Mouse (Mus musculus) testis, adult 2 months (tissue): Measurements from ENCODE around the gene Plekha3.

Experiments
- CTCF ChIP-seq: fragments of 200-500 bp; IDR thresholded peaks from 2 replicates; pipeline ENCODE4 v1.5.1; 2012; ENCODE audit warnings: low read depth, mild to moderate bottlenecking, inconsistent platforms, low read length, moderate library complexity; ENCODE audit not compliant: control insufficient read depth, insufficient read depth, insufficient replicate concordance
- POLR2A ChIP-seq: fragments of 200-500 bp; IDR thresholded peaks from 2 replicates; pipeline ENCODE4 v1.6.1; 2012; ENCODE audit warnings: low read depth, mild to moderate bottlenecking, inconsistent platforms, low read length, moderate library complexity; ENCODE audit not compliant: control insufficient read depth

DNA sequence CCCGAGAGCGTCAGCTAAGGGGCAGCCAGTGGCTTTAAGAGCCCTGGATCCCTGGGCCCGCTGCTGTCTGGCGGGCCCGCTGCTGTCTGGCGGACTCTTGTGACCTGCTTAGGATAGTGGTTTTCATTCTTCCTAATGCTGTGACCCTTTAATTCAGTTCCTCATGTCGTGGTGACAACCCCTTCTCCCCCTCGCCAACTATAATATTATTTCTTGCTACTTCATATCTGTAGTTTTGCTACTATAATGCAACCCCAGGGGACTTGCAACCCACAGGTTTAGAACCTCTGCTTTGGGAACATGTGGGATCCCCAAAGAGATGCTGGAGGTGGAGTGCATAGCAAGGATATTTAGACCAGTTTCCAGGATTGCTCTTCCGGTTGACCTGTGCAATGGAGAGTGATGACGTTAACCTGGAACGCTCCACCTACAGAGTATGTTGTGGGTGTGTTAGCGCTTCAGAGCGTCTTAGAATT is 26.4 kb upstream of the Plekha3 start:
- TF ChIP-seq POLR2A = no peak
- no peak for TF ChIP-seq CTCF
